21 mouse cellular contexts compared by ENCODE assay signal in the genomic region with DNA sequence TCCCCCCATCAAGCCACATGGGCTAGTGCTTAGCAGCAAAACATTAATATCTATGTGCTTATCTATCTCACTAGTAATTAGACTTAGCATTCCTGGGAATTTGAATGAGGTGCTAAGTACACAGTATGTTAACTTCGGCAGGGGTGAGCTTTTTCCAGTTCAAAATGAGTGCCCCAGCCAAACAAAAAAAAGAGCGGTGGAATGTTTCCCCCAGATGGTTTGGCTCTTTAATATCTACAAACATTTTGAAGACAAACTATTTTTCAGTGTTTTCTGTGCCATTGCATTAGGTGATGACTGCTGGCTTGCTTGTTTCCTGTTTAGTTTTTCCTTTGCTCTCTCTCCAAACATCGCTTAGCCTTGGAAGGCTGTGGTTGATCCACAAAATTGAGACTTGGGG. TPM values are rescaled to one million over a fixed set of nuclear protein-coding genes. Genes with fewer than 3 reads are reported as not detected.
DNase-seq lines count a peak whose midpoint lies in the region; ATAC-seq and TF ChIP-seq lines count a peak whose summit lies in the region.
"Had no signal": no experiment of that assay in that cellular context is flagged by ENCODE, and none has a peak within 500 bp of the region (broad histone marks: within the 10 kb centered on the region; RNA-seq: fewer than 3 reads in every experiment).

No protein-coding gene starts in this region.

- H3K9me3 ChIP-seq in lung, embryonic 14.5 days (ENCODE audit: low read depth, low read length), result no peaks in the 10 kb centered on the region
- no peaks in the 10 kb centered on the region for H3K9me3 ChIP-seq in lung, postnatal 0 days (ENCODE audit: low read length)
- no peaks in the 10 kb centered on the region for H3K9me3 ChIP-seq in midbrain, embryonic 15.5 days
- no peaks in the 10 kb centered on the region for H3K9me3 ChIP-seq in intestine, postnatal 0 days (ENCODE audit: control insufficient read depth)
- H3K9me3 ChIP-seq: forebrain, embryonic 10.5 days; forebrain, embryonic 13.5 days; heart, embryonic 10.5 days; heart, embryonic 13.5 days; hindbrain, embryonic 15.5 days had no signal

- H3K4me3 ChIP-seq in lung, embryonic 14.5 days (ENCODE audit: low read depth, low read length), result no peak overlapping the region
- no peak overlapping the region for H3K4me3 ChIP-seq in lung, adult 2 months (replicated peaks; ENCODE audit: extremely low read depth, low read depth, low read length)
- no peak overlapping the region for H3K4me3 ChIP-seq in lung, postnatal 0 days (ENCODE audit: low read depth, low read length)
- H3K4me3 ChIP-seq in midbrain, embryonic 15.5 days, result no peak overlapping the region
- no peak overlapping the region for H3K4me3 ChIP-seq in intestine, postnatal 0 days (ENCODE audit: low read depth, low read length)
- H3K4me3 ChIP-seq: forebrain, embryonic 10.5 days; forebrain, embryonic 13.5 days; heart, adult 2 months; heart, embryonic 10.5 days; heart, embryonic 13.5 days; hindbrain, embryonic 15.5 days had no signal

- no peak overlapping the region for H3K9ac ChIP-seq in lung, embryonic 14.5 days
- no peak overlapping the region for H3K9ac ChIP-seq in lung, postnatal 0 days (replicated peaks; ENCODE audit: low read depth)
- no peak overlapping the region for H3K9ac ChIP-seq in midbrain, embryonic 15.5 days
- no peak overlapping the region for H3K9ac ChIP-seq in intestine, postnatal 0 days (ENCODE audit: low read depth, low read length)
- H3K9ac ChIP-seq: forebrain, embryonic 13.5 days; heart, embryonic 13.5 days; hindbrain, embryonic 15.5 days had no signal

- H3K27me3 ChIP-seq in lung, embryonic 14.5 days (ENCODE audit: insufficient read depth, low read length), result no peaks in the 10 kb centered on the region
- no peaks in the 10 kb centered on the region for H3K27me3 ChIP-seq in lung, postnatal 0 days (replicated peaks; ENCODE audit: insufficient read depth, low read length)
- no peaks in the 10 kb centered on the region for H3K27me3 ChIP-seq in midbrain, embryonic 15.5 days (replicated peaks)
- no peaks in the 10 kb centered on the region for H3K27me3 ChIP-seq in intestine, postnatal 0 days (replicated peaks; ENCODE audit: control insufficient read depth, insufficient read depth, low read length)
- H3K27me3 ChIP-seq: forebrain, embryonic 13.5 days; heart, embryonic 13.5 days; hindbrain, embryonic 15.5 days had no signal

- peaks cover 15% of the 10 kb centered on the region for H3K4me1 ChIP-seq in lung, embryonic 14.5 days (ENCODE audit: insufficient read depth)
- no peaks in the 10 kb centered on the region for H3K4me1 ChIP-seq in lung, adult 2 months (ENCODE audit: control insufficient read depth, insufficient read depth, low read length)
- H3K4me1 ChIP-seq in lung, postnatal 0 days (ENCODE audit: insufficient read depth, low read depth, low read length), result peaks cover 4% of the 10 kb centered on the region; the same call in 1 of the 2 replicates
- peaks cover 5% of the 10 kb centered on the region for H3K4me1 ChIP-seq in midbrain, embryonic 15.5 days
- H3K4me1 ChIP-seq in intestine, postnatal 0 days (replicated peaks; ENCODE audit: control insufficient read depth, insufficient read depth, low read length), result no peaks in the 10 kb centered on the region
- H3K4me1 ChIP-seq: forebrain, embryonic 13.5 days had no signal

- H3K36me3 ChIP-seq in lung, embryonic 14.5 days (ENCODE audit: insufficient read depth), result no peaks in the 10 kb centered on the region
- H3K36me3 ChIP-seq in lung, postnatal 0 days (ENCODE audit: insufficient read depth, low read length), result no peaks in the 10 kb centered on the region
- no peaks in the 10 kb centered on the region for H3K36me3 ChIP-seq in midbrain, embryonic 15.5 days (replicated peaks)
- no peaks in the 10 kb centered on the region for H3K36me3 ChIP-seq in intestine, postnatal 0 days (ENCODE audit: control insufficient read depth, insufficient read depth)
- H3K36me3 ChIP-seq: forebrain, embryonic 10.5 days; heart, embryonic 10.5 days; heart, embryonic 13.5 days; hindbrain, embryonic 15.5 days had no signal

- peak; percentile 92 for DNase-seq in lung, embryonic 14.5 days
- no peak for DNase-seq in lung, adult 2 months
- peak; percentile 90 for DNase-seq in lung, postnatal 0 days (ENCODE audit: low spot score)
- peak; percentile 43 for DNase-seq in lung, postnatal 25 days (ENCODE audit: low spot score)
- DNase-seq: B cell, adult 2 months; cerebellum, adult 11-12 months; cerebellum, adult 9-10 months; cerebellum, postnatal 14 days; gastrocnemius, postnatal 25 days; heart, adult 2 months; heart, postnatal 14 days; heart, postnatal 4 days had no signal

- TF ChIP-seq CTCF in lung, embryonic 14.5 days (IDR thresholded peaks at IDR 0.05; ENCODE audit: low read depth), result no peak
- TF ChIP-seq CTCF in lung, adult 2 months (IDR thresholded peaks at IDR 0.05; ENCODE audit: insufficient read depth, low read length), result no peak
- TF ChIP-seq CTCF in lung, postnatal 0 days (IDR thresholded peaks at IDR 0.05), result no peak
- no peak for TF ChIP-seq CTCF in intestine, postnatal 0 days (IDR thresholded peaks at IDR 0.05; ENCODE audit: low read depth)

- H3K27ac ChIP-seq in lung, embryonic 14.5 days (ENCODE audit: low read depth), result peak overlapping the region; percentile 85; the same call in 1 of the 2 replicates
- H3K27ac ChIP-seq in lung, postnatal 0 days (ENCODE audit: low read length), result peak overlapping the region; percentile 70
- no peak overlapping the region for H3K27ac ChIP-seq in midbrain, embryonic 15.5 days
- no peak overlapping the region for H3K27ac ChIP-seq in intestine, postnatal 0 days (ENCODE audit: low read depth, low read length)
- H3K27ac ChIP-seq: forebrain, embryonic 10.5 days; forebrain, embryonic 13.5 days; heart, adult 2 months; heart, embryonic 10.5 days; heart, embryonic 13.5 days; hindbrain, embryonic 15.5 days had no signal

- 32% methylated on average over 3 of the region's 3 CpGs for whole genome bisulfite sequencing in lung, embryonic 14.5 days
- 49% methylated on average over 3 of the region's 3 CpGs for WGBS in lung, adult 2 months
- 34% methylated on average over 3 of the region's 3 CpGs for WGBS in lung, postnatal 0 days
- WGBS in midbrain, embryonic 15.5 days, result 92% methylated on average over 3 of the region's 3 CpGs
- 57% methylated on average over 3 of the region's 3 CpGs for WGBS in intestine, postnatal 0 days

- H3K4me2 ChIP-seq in lung, embryonic 14.5 days, result no peak overlapping the region
- no peak overlapping the region for H3K4me2 ChIP-seq in lung, postnatal 0 days (replicated peaks; ENCODE audit: low read depth, low read length)
- no peak overlapping the region for H3K4me2 ChIP-seq in midbrain, embryonic 15.5 days
- H3K4me2 ChIP-seq in intestine, postnatal 0 days (replicated peaks; ENCODE audit: low read depth), result no peak overlapping the region
- H3K4me2 ChIP-seq: forebrain, embryonic 13.5 days; heart, embryonic 13.5 days; hindbrain, embryonic 15.5 days had no signal

- peak; percentile 47 for TF ChIP-seq EP300 in lung, postnatal 0 days (IDR thresholded peaks at IDR 0.05)

- TF ChIP-seq POLR2A in lung, adult 2 months (IDR thresholded peaks at IDR 0.05; ENCODE audit: borderline replicate concordance, extremely low read depth, low read depth, low read length), result no peak

- peak; percentile 92 for ATAC-seq in lung, embryonic 14.5 days (ENCODE audit: insufficient read depth)
- ATAC-seq in lung, postnatal 0 days, result peak; percentile 85
- no peak for ATAC-seq in midbrain, embryonic 15.5 days (replicated peaks)
- ATAC-seq in intestine, postnatal 0 days, result no peak
- no peak for ATAC-seq in megakaryocyte, adult 5-6 weeks (ENCODE audit: poor library complexity, severe bottlenecking)
- ATAC-seq: forebrain, embryonic 13.5 days; forebrain, embryonic 16.5 days had no signal

RNA-seq across cellular contexts. Expression of gene Fdx1, which starts 31.4 kb away (rescaled TPM):
- 98.5 and 101 TPM in 2 replicates for polyA plus RNA-seq in lung, embryonic 14.5 days (2014; fragmentation: Nextera tagmentation; extraction: Ambion mirVana)
- 106 and 178 TPM in 2 replicates for polyA plus RNA-seq in lung, adult 2 months (2012; rRNA removed)
- polyA plus RNA-seq in lung, postnatal 0 days (2015; fragmentation: Nextera tagmentation; extraction: Ambion mirVana), result 217 and 260 TPM in 2 replicates
- 34.4 and 35.7 TPM in 2 replicates for polyA plus RNA-seq in midbrain, embryonic 15.5 days (2015; fragmentation: Nextera tagmentation; extraction: Ambion mirVana)
- polyA plus RNA-seq in intestine, postnatal 0 days (2015; fragmentation: Nextera tagmentation; extraction: Ambion mirVana), result 126 and 129 TPM in 2 replicates
- 9.5 and 12.1 TPM in 2 replicates for total RNA-seq in megakaryocyte, adult 5-6 weeks (2015)
- 3.2 and 3.5 TPM in 2 replicates for total RNA-seq in megakaryocyte, adult 5-6 weeks (2017)

Comparison
In these comparisons a context has a peak if more than half of its experiments do, and no peak if none do; other contexts are left out.
1. ATAC-seq: peak in lung, embryonic 14.5 days (single experiment) and lung, postnatal 0 days (single experiment); none in midbrain, embryonic 15.5 days (single experiment), intestine, postnatal 0 days (single experiment) and megakaryocyte, adult 5-6 weeks (single experiment).
2. H3K27ac ChIP-seq: peak in lung, embryonic 14.5 days (single experiment) and lung, postnatal 0 days (single experiment); none in midbrain, embryonic 15.5 days (single experiment) and intestine, postnatal 0 days (single experiment).